Mouse (Mus musculus): Measurements from ENCODE around the gene Il1r2. TPM values are rescaled to one million over a fixed set of nuclear protein-coding genes. Genes with fewer than 3 reads are reported as not detected.

Gene Il1r2
- polyA plus RNA-seq, 2 experiments, result 0.19 to 1.2 TPM

GRCm38 (mm10) chr1:40132721-40133120 lies 58.8 kb downstream of the Il1r2 start:
- Histone ChIP-seq H3K36me3 (replicated peaks; ENCODE audit: control insufficient read depth, insufficient read depth, low read depth) (no peaks in the 10 kb centered on the region), H3K9ac (replicated peaks) (no peak overlapping the region), H3K4me3 (ENCODE audit: insufficient read depth in 1 of 2, low read depth in 2 of 2, low read length in 2 of 2) (no peak overlapping the region), H3K4me1 (replicated peaks; ENCODE audit: control insufficient read depth in 2 of 2, insufficient read depth in 2 of 2, low read length in 1 of 2) (0 out of 4 replicates have a peak, but pooled peaks cover 0 to 1% of the 10 kb centered on the region in 2 experiments), H3K27ac (no peak overlapping the region), H3K4me2 (ENCODE audit: low read depth) (no peak overlapping the region), H3K9me3 (ENCODE audit: control insufficient read depth, low read length) (no peaks in the 10 kb centered on the region), H3K27me3 (ENCODE audit: control insufficient read depth, insufficient read depth, low read length) (no peaks in the 10 kb centered on the region)
- DNase-seq (ENCODE audit: low read depth in 3 of 3, low spot score in 3 of 3) (no peak), ATAC-seq (ENCODE audit: insufficient read depth) (no peak)
- no peak for TF ChIP-seq EP300 (IDR thresholded peaks at IDR 0.05; ENCODE audit: low read depth)
- TF ChIP-seq CTCF (IDR thresholded peaks at IDR 0.05; ENCODE audit: low read depth), result no peak
- 65% methylated on average over 4 of the region's 4 CpGs for WGBS (ENCODE audit: insufficient replicate concordance)

- 48% methylated on average over 3 of the region's 3 CpGs for WGBS (ENCODE audit: insufficient replicate concordance)
- H3K9me3 ChIP-seq (ENCODE audit: control insufficient read depth, low read length), result no peaks in the 10 kb centered on the region
- ATAC-seq (ENCODE audit: insufficient read depth) (no peak), DNase-seq (ENCODE audit: low read depth in 3 of 3, low spot score in 3 of 3) (no peak)
- no peaks in the 10 kb centered on the region for H3K27me3 ChIP-seq (ENCODE audit: control insufficient read depth, insufficient read depth, low read length)
- no peak overlapping the region for H3K4me2 ChIP-seq (ENCODE audit: low read depth)
- no peak overlapping the region for H3K27ac ChIP-seq
- TF ChIP-seq CTCF (IDR thresholded peaks at IDR 0.05; ENCODE audit: low read depth) (no peak), EP300 (IDR thresholded peaks at IDR 0.05; ENCODE audit: low read depth) (no peak)
- 0 out of 4 replicates have a peak, but pooled peaks cover 0 to 1% of the 10 kb centered on the region in 2 experiments for H3K4me1 ChIP-seq (replicated peaks; ENCODE audit: control insufficient read depth in 2 of 2, insufficient read depth in 2 of 2, low read length in 1 of 2)
- no peak overlapping the region for H3K9ac ChIP-seq (replicated peaks)
- H3K36me3 ChIP-seq (replicated peaks; ENCODE audit: control insufficient read depth, insufficient read depth, low read depth), result no peaks in the 10 kb centered on the region
- H3K4me3 ChIP-seq (ENCODE audit: insufficient read depth in 1 of 2, low read depth in 2 of 2, low read length in 2 of 2), result no peak overlapping the region
These were observed 59.7 kb downstream of the Il1r2 start for GRCm38 (mm10) chr1:40133567-40133966.

- 62% methylated on average over 14 of the region's 14 CpGs for WGBS (ENCODE audit: insufficient replicate concordance)
- Histone ChIP-seq H3K4me1 (replicated peaks; ENCODE audit: control insufficient read depth in 2 of 2, insufficient read depth in 2 of 2, low read length in 1 of 2) (no peaks in the 10 kb centered on the region), H3K9ac (replicated peaks) (no peak overlapping the region), H3K4me3 (ENCODE audit: insufficient read depth in 1 of 2, low read depth in 2 of 2, low read length in 2 of 2) (no peak overlapping the region), H3K9me3 (ENCODE audit: control insufficient read depth, low read length) (no peaks in the 10 kb centered on the region), H3K27me3 (ENCODE audit: control insufficient read depth, insufficient read depth, low read length) (no peaks in the 10 kb centered on the region), H3K4me2 (ENCODE audit: low read depth) (no peak overlapping the region), H3K27ac (no peak overlapping the region), H3K36me3 (replicated peaks; ENCODE audit: control insufficient read depth, insufficient read depth, low read depth) (no peaks in the 10 kb centered on the region)
- TF ChIP-seq EP300 (IDR thresholded peaks at IDR 0.05; ENCODE audit: low read depth) (no peak), CTCF (IDR thresholded peaks at IDR 0.05; ENCODE audit: low read depth) (no peak)
- no peak for DNase-seq (ENCODE audit: low read depth in 3 of 3, low spot score in 3 of 3)
- ATAC-seq (ENCODE audit: insufficient read depth), result no peak
These were observed 66.1 kb downstream of the Il1r2 start for GRCm38 (mm10) chr1:40139798-40140532.

- Histone ChIP-seq H3K27me3 (ENCODE audit: control insufficient read depth, insufficient read depth, low read length) (no peaks in the 10 kb centered on the region), H3K36me3 (replicated peaks; ENCODE audit: control insufficient read depth, insufficient read depth, low read depth) (no peaks in the 10 kb centered on the region), H3K27ac (no peak overlapping the region), H3K9ac (replicated peaks) (no peak overlapping the region), H3K4me1 (replicated peaks; ENCODE audit: control insufficient read depth in 2 of 2, insufficient read depth in 2 of 2, low read length in 1 of 2) (peaks cover 0 to 3% of the 10 kb centered on the region in 2 experiments; a peak in 1 of 4 replicates), H3K4me2 (ENCODE audit: low read depth) (no peak overlapping the region), H3K4me3 (ENCODE audit: insufficient read depth in 1 of 2, low read depth in 2 of 2, low read length in 2 of 2) (no peak overlapping the region), H3K9me3 (ENCODE audit: control insufficient read depth, low read length) (no peaks in the 10 kb centered on the region)
- WGBS (ENCODE audit: insufficient replicate concordance), result 56% methylated on average over 6 of the region's 6 CpGs
- DNase-seq (ENCODE audit: low read depth in 3 of 3, low spot score in 3 of 3), result no peak
- no peak for ATAC-seq (ENCODE audit: insufficient read depth)
- TF ChIP-seq EP300 (IDR thresholded peaks at IDR 0.05; ENCODE audit: low read depth) (no peak), CTCF (IDR thresholded peaks at IDR 0.05; ENCODE audit: low read depth) (no peak)
These were observed 82.2 kb downstream of the Il1r2 start for GRCm38 (mm10) chr1:40156096-40156495.

GRCm38 (mm10) chr1:40163329-40163917 lies 89.5 kb downstream of the Il1r2 start:
- H3K4me1 ChIP-seq (replicated peaks; ENCODE audit: control insufficient read depth in 2 of 2, insufficient read depth in 2 of 2, low read length in 1 of 2), result 0 out of 4 replicates have a peak, but pooled peaks cover 0 to 2% of the 10 kb centered on the region in 2 experiments
- ATAC-seq (ENCODE audit: insufficient read depth), result no peak
- H3K9me3 ChIP-seq (ENCODE audit: control insufficient read depth, low read length), result no peaks in the 10 kb centered on the region
- no peak overlapping the region for H3K4me2 ChIP-seq (ENCODE audit: low read depth)
- TF ChIP-seq EP300 (IDR thresholded peaks at IDR 0.05; ENCODE audit: low read depth) (no peak), CTCF (IDR thresholded peaks at IDR 0.05; ENCODE audit: low read depth) (no peak)
- H3K4me3 ChIP-seq (ENCODE audit: insufficient read depth in 1 of 2, low read depth in 2 of 2, low read length in 2 of 2), result no peak overlapping the region
- no peak overlapping the region for H3K9ac ChIP-seq (replicated peaks)
- H3K27ac ChIP-seq, result no peak overlapping the region
- H3K36me3 ChIP-seq (replicated peaks; ENCODE audit: control insufficient read depth, insufficient read depth, low read depth), result no peaks in the 10 kb centered on the region
- no peak for DNase-seq (ENCODE audit: low read depth in 3 of 3, low spot score in 3 of 3)
- 65% methylated on average over 4 of the region's 4 CpGs for WGBS (ENCODE audit: insufficient replicate concordance)
- no peaks in the 10 kb centered on the region for H3K27me3 ChIP-seq (ENCODE audit: control insufficient read depth, insufficient read depth, low read length)
